Mouse (Mus musculus) v-Abl transformed pro-B cells (cell line): ENCODE results near the gene 4932438H23Rik.

Experiments
- in situ Hi-C, 2 experiments: fragments of 400-800 bp; cut with MboI; formaldehyde crosslinking; loops; one replicate each; pipeline ENCODE4 v1.15.1; 2025; ENCODE audit not compliant: unreplicated experiment in 2 of 2

4932438H23Rik gene

DNA sequence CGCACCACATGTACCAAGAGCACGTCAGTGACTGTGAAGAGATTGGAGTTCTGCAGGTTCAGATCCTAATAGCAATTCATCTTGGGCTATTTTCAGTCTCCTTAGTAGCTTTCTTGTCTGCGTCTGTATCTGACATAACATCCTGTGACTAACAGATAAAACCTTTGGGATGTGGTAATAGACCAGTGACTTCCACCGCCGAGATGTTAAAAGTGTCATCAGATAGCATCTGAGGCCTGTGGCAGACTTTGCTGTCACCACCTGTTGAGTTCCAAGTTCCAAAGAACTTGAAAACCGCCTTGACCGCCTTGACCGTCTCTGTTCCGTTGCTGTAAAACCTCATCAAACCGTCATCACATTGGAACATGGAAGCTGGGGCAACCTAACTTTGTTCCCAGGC, 31.1 kb downstream of the 4932438H23Rik start:
- in situ Hi-C loops: loop anchor here in 1 of 2 experiments (10.0 kb wide), 1 partner anchor 379 kb away; no protein-coding TSS in a partner anchor

DNA sequence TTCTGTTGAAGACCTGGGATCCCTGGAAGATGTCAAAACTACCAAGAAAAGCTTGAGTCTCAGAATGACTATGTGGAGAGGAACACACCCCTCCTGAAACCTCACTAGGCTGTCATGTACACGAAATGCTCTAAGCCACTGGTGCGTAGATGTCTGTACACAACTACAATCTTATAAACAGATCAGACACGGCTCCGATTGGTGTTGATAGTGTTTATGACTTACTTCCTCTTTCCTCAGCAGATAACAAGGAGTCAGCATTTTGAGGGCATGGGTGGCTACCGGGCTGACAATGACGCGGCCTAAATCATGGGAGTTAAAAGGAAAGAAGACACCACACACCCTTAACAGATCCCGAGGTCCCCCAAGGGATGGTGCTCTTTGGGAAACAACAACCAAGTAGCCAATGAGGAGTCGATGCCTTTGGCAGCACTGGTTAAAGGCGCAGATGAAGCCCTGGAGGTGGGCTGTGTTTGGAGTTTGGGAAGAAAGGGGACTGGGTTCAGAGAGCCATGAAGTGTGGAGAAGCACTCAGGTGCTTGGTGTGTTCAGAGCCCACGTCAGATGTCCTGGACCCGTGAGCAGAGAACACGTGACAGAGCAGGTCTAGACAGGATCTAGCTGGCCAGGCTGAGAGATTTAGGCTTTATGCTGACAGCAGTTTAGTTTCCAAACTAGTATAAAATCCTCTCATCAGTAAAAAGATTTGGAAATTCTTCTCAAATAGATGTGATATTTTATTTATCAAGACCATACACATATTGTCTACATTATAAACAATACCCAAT, 33.2 kb downstream of the 4932438H23Rik start:
- in situ Hi-C loops: loop anchor here in 1 of 2 experiments (10.0 kb wide), 1 partner anchor 377 kb away; no protein-coding TSS in a partner anchor

DNA sequence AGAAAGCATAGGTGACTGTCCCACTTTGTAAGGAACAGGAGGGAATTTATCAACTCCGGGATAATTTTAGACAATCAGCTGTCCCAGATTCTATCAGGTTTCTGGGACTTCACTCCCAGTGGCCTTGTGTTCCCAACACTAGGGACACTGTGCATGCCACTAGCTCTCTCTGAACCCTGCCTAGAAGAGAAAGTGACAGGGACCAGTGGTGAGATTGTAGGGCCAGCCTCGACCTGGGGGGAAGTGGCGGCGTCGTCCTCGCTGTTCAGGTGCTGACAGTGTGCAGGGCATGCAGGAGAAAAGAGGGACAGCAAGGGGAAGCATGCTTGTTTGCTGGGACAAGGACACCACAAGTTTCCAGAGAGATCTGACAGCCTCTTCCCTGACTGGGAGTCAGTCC, 37.2 kb downstream of the 4932438H23Rik start:
- in situ Hi-C loops: no loop called here

DNA sequence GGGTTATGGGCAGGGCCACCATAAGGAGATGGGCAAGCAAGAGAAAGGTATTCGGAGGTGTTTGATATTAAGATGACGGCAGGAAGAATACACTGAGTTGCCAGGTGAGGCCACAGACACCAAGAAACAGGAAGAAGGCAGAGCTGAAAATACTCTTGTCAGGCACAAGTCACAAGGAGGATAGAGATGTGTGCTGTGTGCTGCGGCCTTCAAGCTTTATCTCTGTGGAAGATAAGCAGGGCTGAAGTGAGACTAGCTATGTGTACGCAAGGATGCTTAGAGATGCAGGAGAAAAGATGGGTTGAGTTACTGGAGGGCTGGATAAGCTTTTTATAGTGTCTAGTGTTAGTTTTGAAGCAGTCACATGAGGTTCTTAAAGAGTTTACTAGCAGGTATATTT, 37.7 kb downstream of the 4932438H23Rik start:
- in situ Hi-C loops: no loop called here

DNA sequence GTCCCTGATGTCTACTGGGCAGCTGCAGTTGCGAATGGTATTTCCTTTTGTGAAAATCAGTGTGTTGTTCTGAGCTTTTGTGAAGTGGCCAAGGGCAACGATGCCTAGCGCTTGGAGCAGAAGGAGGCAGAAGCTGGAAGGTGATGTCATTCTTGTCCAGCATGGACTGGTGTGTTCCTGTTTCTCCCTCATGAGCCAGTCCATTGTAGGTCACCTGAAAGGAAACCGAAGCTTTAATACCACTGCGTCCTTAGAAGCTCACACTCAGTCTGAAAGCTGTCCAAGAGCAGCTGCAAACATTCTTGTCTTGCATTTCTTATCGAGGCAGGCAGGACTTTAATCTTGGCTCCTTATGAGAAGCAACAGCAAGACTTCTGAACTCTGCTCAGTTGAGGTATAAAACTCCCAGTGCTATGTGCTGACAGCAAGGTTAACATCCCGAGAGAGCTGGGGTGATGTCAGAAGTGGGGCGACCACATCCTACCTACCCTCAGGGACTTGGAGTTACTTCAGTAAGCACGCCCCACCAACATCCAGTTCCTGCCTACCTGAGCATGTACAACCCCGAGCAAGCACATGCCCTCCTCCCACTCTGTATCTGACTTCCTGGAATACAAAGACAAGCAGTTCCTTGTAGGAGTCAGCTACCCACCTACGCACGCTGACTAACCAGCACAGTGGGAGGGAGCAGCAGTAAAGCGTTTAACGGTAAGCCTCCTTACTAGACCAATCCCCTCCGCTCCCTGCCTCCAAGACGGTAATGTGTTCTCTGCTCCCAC, 38.7 kb downstream of the 4932438H23Rik start:
- in situ Hi-C loops: no loop called here

DNA sequence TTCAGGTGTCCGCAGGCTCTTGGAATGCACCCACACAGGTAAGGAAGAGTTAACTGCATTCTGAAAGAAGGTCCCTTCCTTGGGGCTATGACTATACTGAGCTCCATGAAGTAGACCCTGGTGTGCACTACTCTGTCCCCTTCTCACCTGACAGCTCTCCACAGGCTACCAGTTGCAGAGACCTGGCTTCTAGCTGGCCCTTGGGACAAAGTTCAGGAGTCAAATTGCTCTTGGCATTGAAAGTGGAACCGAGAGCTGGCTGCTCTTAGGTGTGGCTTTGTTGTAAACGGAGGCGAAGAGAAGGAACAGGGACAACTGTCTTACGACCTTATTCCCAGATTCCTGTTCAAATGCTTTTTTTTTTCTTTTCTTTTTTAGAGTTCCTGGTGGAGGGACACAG, 39.8 kb downstream of the 4932438H23Rik start:
- in situ Hi-C loops: no loop called here

DNA sequence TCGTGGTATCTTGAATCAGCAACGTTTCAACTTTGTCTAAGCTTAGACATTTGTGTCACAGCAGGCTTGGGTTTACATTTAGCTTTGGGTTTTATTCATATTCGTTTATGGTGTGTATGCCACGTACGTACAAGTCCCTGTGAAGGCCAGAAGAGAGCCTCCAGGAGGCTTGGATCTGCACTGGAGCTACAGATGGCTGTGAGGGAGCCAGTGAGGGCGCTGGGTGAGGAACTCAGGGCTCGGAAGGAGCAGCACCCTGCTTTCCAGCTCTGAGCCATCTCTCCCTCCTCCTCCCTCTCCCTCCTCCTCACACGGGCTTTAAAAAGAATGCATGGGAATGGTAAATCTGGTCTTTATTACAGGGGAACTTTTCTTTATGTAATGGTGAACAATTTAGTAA, 41.3 kb downstream of the 4932438H23Rik start:
- in situ Hi-C loops: no loop called here

DNA sequence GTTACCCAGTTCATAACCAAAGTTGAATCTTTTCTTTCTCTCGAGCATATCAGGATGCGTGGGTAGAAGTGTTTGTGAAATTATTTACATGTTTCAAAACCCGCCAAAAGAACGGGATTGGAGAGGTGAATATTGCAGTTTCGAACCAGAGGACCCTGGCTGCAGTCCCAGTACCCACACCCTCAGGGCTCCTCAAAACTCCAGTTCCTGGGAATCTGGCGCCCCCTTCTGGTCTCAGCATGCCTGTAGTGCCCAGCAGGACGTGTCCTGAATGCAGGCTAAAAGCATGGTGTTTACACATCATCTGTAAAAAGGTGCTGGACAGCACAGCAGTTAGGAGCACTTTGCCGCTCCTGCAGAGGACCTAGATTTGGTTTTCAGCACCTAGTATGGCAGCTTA, 49.4 kb downstream of the 4932438H23Rik start:
- in situ Hi-C loops: loop anchor here (10.0 to 25.0 kb wide), 3 partner anchors 111 to 442 kb away; partner anchors contain the start of genes Cfap298 (in 2 of the 2), Urb1 (in 2 of the 2) and Ifnar1 (in 1 of the 2)

DNA sequence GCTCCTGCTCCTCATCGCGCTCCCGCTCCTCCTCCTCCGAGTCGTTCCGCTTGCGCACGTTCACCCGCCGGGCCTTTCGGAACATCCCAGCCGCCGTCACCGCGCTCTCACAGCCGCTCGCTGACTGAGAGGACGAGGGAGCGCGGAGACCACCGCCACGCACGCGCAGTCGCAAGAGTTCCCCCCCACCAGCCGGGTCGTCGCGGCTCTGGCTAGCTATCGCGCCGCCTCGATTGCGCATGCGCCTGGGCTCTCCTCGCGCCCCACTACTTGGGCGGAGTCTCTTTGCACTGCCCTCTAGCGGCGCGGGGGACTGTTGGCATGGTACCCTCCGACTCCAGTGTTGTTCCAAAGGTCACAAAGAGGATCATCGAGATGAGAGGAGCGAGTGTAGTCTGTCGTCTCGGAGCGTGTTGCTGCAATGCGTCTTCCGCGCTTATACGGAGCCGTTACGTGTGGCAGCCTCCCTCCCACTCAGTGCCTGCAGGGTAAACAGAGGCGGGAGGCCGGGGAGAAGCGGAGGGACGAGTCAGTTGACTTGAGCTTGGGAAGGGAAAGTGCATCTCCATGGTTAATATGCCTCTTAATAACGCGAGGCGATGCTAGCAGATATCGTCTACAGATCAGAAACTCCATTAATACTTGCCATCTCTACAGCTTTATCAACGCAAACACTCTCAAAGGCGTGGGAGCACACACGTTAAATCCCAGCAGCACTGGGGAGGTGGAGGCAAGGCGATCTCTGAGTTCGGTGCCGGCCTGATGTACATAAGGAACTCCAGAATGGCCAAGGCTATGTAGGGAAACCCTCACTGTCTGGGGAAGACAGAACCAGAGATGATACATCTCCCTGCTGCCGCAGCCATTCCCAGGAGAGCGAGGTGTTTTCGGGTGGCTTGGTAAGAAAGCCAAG, 50.4 kb downstream of the 4932438H23Rik start, which contains the start of gene Paxbp1:
Gene Paxbp1 (minus strand): TSS at position 274 of the 913 bp plus-strand sequence.
- in situ Hi-C loops: loop anchor here (10.0 to 25.0 kb wide), 3 partner anchors 110 to 443 kb away; partner anchors contain the start of genes Cfap298 (in 2 of the 2), Urb1 (in 2 of the 2) and Ifnar1 (in 1 of the 2)

DNA sequence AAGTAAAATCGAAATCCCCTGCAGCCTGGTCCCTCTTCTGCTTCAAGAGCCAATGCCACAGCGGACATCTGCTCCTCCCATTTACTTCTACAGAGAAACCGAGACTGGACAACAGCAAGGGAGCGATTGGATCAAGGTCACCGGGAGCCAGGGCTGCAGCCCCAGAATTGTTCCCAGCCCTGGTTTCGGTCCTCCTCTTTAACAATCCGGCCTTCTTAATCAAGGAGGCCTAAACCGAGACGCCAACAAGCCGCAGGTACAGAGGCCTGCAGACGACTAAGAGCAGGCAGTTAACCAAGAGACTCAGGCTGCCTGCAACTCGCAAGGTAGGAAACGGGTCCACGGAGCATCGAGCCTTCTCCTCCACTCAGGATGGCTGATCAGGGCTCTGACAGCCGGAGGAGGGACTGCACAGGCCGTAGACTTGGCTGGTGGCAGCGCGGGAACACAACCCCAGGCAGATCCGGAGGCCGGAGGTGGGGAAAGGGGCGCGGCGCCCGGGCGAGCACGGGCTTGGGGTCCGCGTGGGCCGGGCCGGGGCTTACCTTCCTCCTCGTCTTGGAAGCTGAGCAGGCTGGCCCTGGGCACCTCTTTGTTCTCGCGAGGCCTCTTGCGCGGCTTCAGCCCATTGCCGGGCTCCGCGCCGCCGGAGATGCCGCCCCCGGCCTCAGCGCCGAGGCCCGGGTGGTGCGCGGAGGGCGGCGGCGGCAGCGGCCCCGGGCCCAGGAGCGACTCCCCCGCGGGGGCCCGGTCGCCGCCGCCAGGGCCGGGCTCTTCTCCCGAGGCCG, 51.3 kb downstream of the 4932438H23Rik start:
- in situ Hi-C loops: loop anchor here (10.0 to 25.0 kb wide), 3 partner anchors 109 to 444 kb away; partner anchors contain the start of genes Cfap298 (in 2 of the 2), Urb1 (in 2 of the 2) and Ifnar1 (in 1 of the 2)

DNA sequence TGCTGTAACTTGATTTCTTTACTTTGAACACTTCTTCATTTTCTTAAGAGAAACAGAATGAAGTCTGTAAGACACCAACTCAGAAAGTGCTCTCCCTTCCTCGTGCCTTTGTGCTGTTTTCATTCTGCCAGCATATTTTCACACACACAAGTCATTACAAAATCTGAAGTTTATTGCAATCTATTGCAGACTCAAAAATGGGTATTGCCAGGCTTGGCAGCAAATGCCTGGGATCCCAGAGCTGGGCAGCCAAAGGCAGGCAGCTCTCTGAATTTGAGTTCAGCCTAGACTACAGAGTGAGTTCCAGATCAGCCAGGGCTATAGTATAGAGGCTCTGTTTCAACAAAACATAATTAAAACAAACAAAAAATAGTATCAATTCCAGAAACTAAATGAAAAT, 52.3 kb downstream of the 4932438H23Rik start:
- in situ Hi-C loops: loop anchor here (10.0 to 25.0 kb wide), 3 partner anchors 108 to 445 kb away; partner anchors contain the start of genes Cfap298 (in 2 of the 2), Urb1 (in 2 of the 2) and Ifnar1 (in 1 of the 2)

DNA sequence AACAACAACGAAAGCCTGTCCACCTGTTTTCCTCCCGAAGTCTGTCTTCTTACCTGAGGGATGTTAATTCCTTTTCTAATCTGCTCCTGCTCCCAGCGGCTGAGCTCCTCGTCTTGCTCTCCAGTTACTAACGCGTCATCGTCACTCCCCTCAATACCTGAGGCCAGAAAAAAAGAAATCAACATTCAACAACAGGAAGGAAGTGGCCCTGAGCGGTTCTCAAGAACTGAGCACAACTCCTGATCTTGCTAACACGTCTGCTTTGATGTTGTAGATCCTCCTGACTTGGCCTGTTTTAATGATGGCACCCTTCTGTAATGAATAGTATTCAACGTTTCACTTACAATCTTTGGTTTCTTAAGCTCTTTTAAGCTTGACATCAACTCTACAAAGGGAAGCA, 59.1 kb downstream of the 4932438H23Rik start:
- in situ Hi-C loops: loop anchor here (10.0 to 25.0 kb wide), 3 partner anchors 224 to 629 kb away; partner anchors contain the start of genes Urb1 (in 2 of the 2) and Ifnar1 (in 1 of the 2)

DNA sequence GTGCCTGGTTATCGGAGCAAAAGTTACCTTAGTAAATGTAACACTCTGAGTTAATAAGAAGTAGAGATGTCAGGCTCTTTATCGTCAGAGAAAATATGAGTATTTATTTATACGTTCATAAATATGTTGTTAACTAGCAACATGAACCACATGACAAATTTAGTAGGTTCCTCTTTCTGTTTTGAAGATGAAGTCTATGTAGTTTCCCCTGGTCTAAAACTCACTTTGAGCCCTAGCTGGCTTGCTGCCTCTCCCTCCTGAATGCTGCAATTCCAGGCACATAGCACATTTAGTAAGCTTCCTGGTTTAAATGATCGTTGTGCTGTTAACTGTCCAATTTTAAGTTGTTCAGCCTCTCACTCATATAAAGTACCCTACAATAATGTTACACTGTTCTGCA, 64.2 kb downstream of the 4932438H23Rik start:
- in situ Hi-C loops: loop anchor here (10.0 to 25.0 kb wide), 3 partner anchors 218 to 634 kb away; partner anchors contain the start of genes Urb1 (in 2 of the 2) and Ifnar1 (in 1 of the 2)

DNA sequence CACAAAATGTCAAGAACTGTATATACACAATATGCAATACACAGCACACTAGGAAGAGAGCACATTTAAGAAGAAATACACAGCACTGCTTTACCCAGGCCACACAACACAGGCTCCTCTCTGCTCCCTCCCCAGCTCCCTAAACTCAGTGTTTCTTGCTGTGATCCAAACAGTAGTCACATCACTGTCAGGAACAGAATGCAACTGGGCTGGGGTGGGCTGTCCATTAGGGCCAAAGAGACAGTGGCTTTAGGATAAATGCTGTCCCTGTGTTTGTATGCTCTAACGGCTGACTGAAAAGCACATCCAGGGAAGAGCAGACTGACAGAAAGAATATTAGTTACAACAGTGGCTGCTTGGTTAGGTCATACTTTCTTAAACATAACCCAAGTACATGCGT, 65.0 kb downstream of the 4932438H23Rik start:
- in situ Hi-C loops: loop anchor here (10.0 to 25.0 kb wide), 3 partner anchors 218 to 635 kb away; partner anchors contain the start of genes Urb1 (in 2 of the 2) and Ifnar1 (in 1 of the 2)

DNA sequence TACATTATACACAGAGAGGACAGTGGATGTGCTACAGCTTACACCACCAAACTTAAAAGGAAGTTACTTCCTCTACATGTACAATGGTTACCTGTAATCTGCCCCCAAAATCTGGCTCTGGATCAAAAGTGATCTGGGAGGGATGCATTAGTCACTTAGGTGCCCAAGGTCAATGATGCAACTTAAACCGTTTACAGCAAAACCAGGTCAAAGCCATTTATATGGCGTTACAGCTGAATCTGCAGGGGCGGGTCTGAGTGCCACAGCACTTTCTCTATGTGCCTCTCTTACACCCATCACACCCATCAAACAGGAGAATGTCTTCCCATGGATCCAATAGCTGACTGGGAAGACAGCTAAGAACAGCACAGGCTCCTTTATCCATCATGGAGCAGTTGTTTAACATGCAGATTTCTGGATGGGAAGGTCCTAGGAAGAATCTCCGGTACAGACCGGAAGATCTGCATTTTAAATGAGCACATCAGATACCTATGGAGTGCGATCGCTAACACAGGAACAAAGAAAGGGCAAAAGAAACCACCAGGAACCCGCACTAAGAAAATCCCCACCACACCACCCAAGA, 65.7 kb downstream of the 4932438H23Rik start:
- in situ Hi-C loops: loop anchor here (25.0 kb wide), 2 partner anchors 217 to 458 kb away; partner anchors contain the start of genes Urb1 (in 2 of the 2) and Ifnar1 (in 1 of the 2)

DNA sequence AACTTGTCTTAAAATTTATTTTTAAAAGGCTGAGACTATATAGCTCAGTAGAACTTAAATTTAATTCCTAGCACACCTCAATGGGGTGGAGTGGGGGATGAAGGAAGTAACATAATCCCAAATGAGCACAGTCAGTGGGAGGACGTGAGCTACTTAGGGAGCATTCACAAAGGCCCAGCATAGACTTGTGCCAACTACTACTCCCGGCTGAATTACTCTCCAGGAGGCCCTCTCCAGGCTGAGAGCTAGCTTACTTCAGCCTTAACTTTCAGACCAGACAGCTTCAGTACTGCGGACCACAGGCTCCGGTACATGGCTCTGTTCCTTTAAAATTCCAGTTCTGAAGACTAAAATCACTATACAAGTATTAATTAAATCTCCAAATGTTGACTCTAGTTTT, 68.6 kb downstream of the 4932438H23Rik start:
- in situ Hi-C loops: loop anchor here (25.0 kb wide), 2 partner anchors 214 to 461 kb away; partner anchors contain the start of genes Urb1 (in 2 of the 2) and Ifnar1 (in 1 of the 2)

DNA sequence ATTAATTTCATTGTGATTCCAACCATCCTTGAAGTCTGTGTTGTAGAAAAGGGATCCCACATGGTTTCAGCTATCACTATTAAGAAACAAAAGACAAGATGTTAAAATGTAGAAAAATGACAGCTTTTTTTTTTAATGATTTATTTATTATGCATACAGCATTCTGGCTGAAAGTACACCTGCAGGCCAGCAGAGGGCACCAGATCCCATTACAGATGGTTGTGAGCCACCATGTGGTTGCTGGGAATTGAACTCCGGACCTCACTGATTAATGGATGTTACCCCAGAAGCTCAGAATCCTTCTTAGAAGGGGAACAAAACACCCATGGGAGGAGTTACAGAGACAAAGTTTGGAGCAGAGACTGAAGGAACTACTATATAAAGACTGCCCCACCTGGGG, 71.5 kb downstream of the 4932438H23Rik start:
- in situ Hi-C loops: no loop called here

DNA sequence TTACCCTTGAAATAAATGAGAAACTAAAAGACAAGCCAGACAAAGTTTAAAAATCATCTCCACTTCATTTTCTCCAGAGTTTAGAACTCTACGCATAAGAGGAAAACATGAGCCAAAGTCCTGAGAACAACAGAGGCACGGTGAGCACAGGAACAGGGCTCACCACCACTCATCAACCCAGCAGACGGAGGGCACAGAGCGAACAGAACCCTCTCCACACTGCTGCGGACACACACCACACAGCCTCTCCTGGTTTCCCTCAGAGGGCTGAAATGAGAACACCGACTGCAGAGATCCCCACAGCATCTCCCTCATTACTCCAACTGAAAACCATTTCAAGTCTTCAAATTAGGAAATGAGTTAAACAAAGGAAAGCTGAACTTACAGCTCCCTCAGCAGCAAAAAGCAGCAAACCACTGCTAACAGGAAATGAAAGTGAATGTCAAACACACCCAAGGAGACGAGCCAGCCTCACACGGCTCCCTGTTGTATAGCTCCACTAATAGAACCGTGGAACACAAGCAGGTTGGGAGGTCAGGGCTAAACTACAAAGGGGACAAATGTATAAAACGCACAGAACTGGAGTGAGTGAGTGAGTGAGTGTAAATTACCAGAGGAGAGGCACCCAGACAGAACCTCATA, 74.0 kb downstream of the 4932438H23Rik start:
- in situ Hi-C loops: no loop called here
